ENCODE assay signal across 12 mouse cellular contexts in the genomic region with DNA sequence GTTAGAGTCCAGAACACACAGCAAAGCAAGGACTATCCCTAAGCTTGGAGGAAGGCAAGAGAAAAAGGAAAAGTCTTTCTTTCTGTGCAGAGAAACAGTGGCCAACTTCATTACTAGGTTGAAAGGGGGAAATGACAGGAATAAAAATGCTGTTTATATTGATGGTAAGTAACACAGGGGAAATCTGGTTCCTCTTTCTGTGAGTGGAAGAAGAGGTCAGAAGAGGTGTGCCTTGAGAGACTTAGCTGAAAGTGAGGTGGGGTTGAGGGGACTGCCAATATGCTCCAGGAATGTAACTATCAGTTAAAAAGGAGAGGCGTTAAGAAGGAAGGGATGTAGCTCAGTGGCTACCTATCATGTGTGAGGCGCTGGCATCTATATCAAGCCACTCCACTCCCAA.
"Had no signal": no experiment of that assay in that cellular context is flagged by ENCODE, and none has a peak within 500 bp of the region (broad histone marks: within the 10 kb centered on the region; RNA-seq: fewer than 3 reads in every experiment).

No protein-coding gene starts in this region.

- H3K4me3 ChIP-seq: layer of hippocampus, adult 2 months; limb, embryonic 10.5 days; liver, embryonic 13.5 days; lung, embryonic 15.5 days; midbrain, embryonic 13.5 days had no signal

- H3K9ac ChIP-seq: liver, embryonic 13.5 days; liver, postnatal 0 days; lung, embryonic 15.5 days; midbrain, embryonic 13.5 days had no signal

- H3K27ac ChIP-seq: layer of hippocampus, adult 2 months; limb, embryonic 10.5 days; liver, embryonic 13.5 days; lung, embryonic 15.5 days; midbrain, embryonic 13.5 days had no signal

- ATAC-seq: intestine, postnatal 0 days; liver, postnatal 0 days; midbrain, embryonic 13.5 days had no signal

- H3K4me1 ChIP-seq: limb, embryonic 10.5 days; liver, embryonic 13.5 days; lung, embryonic 15.5 days; midbrain, embryonic 13.5 days had no signal

- H3K9me3 ChIP-seq: limb, embryonic 10.5 days; liver, embryonic 13.5 days; lung, embryonic 15.5 days; midbrain, embryonic 13.5 days had no signal

- H3K27me3 ChIP-seq: liver, embryonic 13.5 days; lung, embryonic 15.5 days; midbrain, embryonic 13.5 days had no signal

- H3K36me3 ChIP-seq: limb, embryonic 10.5 days; liver, embryonic 13.5 days; lung, embryonic 15.5 days; midbrain, embryonic 13.5 days had no signal

- DNase-seq: kidney, adult 9 months; kidney, postnatal 10 days; kidney, postnatal 4 days; liver, embryonic 13.5 days; liver, postnatal 0 days; right cerebral cortex, postnatal 14 days; thymus, postnatal 4 days had no signal
